Mouse (Mus musculus) spleen, adult 2 months (tissue): ENCODE measurements around the gene Ffar2. TPM values are rescaled to one million over a fixed set of nuclear protein-coding genes. Genes with fewer than 3 reads are reported as not detected.

ENCODE experiments used
- DNase-seq, 2 experiments: peaks; one replicate each; pipeline versions ENCODE4 v3.0.0 to v3.0.0-alpha.2; 2012 to 2021; ENCODE audit warnings: low spot score in 2 of 2, low read depth in 1 of 2
- H3K27ac ChIP-seq: fragments of 200-500 bp; 2 replicates; pipeline ENCODE4 v1.5.1; 2012; ENCODE audit warnings: low read length, inconsistent platforms; ENCODE audit not compliant: insufficient read depth
- H3K27me3 ChIP-seq: fragments of 200-500 bp; 2 replicates; pipeline ENCODE4 v1.6.1; 2012; ENCODE audit warnings: mild to moderate bottlenecking, moderate library complexity, low read length, inconsistent platforms; ENCODE audit not compliant: control insufficient read depth, insufficient read depth
- H3K36me3 ChIP-seq: fragments of 200-500 bp; 2 replicates; pipeline ENCODE4 v1.6.1; 2012; ENCODE audit warnings: mild to moderate bottlenecking, low read length, inconsistent platforms; ENCODE audit not compliant: control insufficient read depth, insufficient read depth
- H3K4me1 ChIP-seq: fragments of 200-500 bp; 2 replicates; pipeline ENCODE4 v1.6.1; 2011; ENCODE audit warnings: inconsistent platforms; ENCODE audit not compliant: control insufficient read depth, insufficient read depth, insufficient read length
- H3K4me3 ChIP-seq: fragments of 200-500 bp; 2 replicates; pipeline ENCODE4 v1.5.1; 2011; ENCODE audit warnings: mild to moderate bottlenecking, inconsistent platforms; ENCODE audit not compliant: insufficient read depth, insufficient read length; ENCODE audit errors: extremely low read depth
- CTCF ChIP-seq: fragments of 200-500 bp; IDR thresholded peaks from 2 replicates; pipeline ENCODE4 v1.5.1; 2011; ENCODE audit warnings: mild to moderate bottlenecking, inconsistent platforms; ENCODE audit not compliant: insufficient read depth, insufficient read length, insufficient replicate concordance; ENCODE audit errors: extremely low read depth
- POLR2A ChIP-seq: fragments of 200-500 bp; IDR thresholded peaks from 2 replicates; pipeline ENCODE4 v1.6.1; 2011; ENCODE audit warnings: low read depth, low read length, inconsistent platforms
- WGBS: fragments of 180-500 bp; shearing (Covaris S2); methylation state at CpG from one replicate; pipeline ENCODE4 v1.1.7; 2018; 5-methylcytosine and 5-hydroxymethylcytosine counted together
- polyA plus RNA-seq: library from polyadenylated mRNA; depleted of rRNA; stranded (reverse); fragments of >200 nt; gene quantifications from 2 replicates; pipeline ENCODE4 v1.2.3, GENCODE M21; 2012

Ffar2 gene
- polyA plus RNA-seq, 1 experiment: 19.2 TPM

DNA sequence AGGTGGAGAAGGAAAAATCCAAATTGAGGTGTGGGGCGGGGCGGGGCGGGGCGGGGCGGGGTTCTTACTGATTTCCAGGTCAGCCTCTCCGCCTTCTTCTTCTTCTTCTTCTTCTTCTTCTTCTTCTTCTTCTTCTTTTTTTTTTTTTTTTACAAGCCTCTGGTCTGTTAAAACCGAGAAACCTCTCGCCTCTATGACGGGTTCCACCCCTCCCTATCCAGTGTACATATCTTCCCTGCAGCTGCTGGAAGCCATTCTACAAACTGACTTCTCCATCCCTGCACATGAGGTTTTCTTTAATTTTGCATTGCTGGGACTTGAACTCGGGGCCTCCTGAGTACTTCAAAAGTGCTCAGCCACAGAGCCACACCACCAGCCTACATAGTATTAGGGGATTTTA is 3.1 kb upstream of the Ffar2 start:
- no peaks in the 10 kb centered on the region for H3K36me3 ChIP-seq
- no peak for TF ChIP-seq CTCF
- TF ChIP-seq POLR2A: no peak
- DNase-seq: no peak
- no peak overlapping the region for H3K27ac ChIP-seq
- peaks cover 3% of the 10 kb centered on the region; the same call in 1 of the 2 replicates for H3K4me1 ChIP-seq
- no peak overlapping the region for H3K4me3 ChIP-seq
- H3K27me3 ChIP-seq: no peaks in the 10 kb centered on the region
- 85% methylated on average over 10 of the region's 10 CpGs for WGBS

DNA sequence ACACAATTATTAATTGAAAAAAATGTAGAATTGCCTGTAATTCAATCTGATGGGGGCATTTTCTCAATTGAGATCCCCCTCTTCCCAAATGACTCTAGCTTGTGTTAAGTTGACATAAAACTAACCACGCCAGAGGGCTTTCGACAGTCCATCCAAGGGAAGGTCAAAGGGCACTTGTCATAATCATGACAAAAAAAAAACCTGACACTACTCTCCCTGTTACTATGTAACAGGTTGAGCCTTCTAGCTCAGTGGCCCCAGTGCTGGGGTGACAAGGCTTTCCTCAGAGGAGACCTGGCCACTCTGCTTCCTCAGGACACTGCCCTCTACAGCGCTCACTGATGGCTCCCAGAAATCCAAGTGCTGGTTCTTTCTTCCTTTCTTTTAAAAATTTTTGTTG is 731 bp upstream of the Ffar2 start:
- Histone ChIP-seq H3K4me1 (peaks cover 21% of the 10 kb centered on the region), H3K36me3 (no peaks in the 10 kb centered on the region), H3K27ac (no peak overlapping the region), H3K4me3 (no peak overlapping the region), H3K27me3 (no peaks in the 10 kb centered on the region)
- TF ChIP-seq CTCF (no peak), POLR2A (no peak)
- WGBS: 91% methylated on average over 3 of the region's 3 CpGs
- no peak for DNase-seq

DNA sequence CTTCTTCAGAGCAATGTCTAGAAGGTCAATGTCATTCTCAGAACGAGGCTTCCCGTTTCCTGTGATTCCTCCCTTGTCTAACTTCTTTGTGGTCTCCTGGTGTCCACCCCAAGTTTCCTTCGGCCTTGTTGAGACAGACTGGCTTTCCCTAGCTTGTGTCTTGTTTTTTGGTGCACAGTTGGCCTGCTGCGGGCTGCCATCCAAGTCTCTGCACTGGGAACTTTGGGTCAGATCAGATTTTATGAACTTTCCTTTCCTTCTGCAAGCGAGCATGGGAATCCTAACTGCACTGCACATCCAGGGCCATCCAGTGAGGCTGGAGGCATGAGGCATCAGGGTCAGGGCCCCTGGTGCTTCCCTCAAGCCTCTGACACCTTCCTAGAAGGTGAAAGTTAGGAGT is 2.0 kb downstream of the Ffar2 start:
- Histone ChIP-seq H3K27ac (peak overlapping the region; percentile 54), H3K27me3 (no peaks in the 10 kb centered on the region), H3K4me3 (no peak overlapping the region), H3K4me1 (peaks cover 24% of the 10 kb centered on the region), H3K36me3 (no peaks in the 10 kb centered on the region)
- 35% methylated on average over 5 of the region's 5 CpGs for WGBS
- DNase-seq: no peak
- TF ChIP-seq POLR2A: no peak
- TF ChIP-seq CTCF: no peak

DNA sequence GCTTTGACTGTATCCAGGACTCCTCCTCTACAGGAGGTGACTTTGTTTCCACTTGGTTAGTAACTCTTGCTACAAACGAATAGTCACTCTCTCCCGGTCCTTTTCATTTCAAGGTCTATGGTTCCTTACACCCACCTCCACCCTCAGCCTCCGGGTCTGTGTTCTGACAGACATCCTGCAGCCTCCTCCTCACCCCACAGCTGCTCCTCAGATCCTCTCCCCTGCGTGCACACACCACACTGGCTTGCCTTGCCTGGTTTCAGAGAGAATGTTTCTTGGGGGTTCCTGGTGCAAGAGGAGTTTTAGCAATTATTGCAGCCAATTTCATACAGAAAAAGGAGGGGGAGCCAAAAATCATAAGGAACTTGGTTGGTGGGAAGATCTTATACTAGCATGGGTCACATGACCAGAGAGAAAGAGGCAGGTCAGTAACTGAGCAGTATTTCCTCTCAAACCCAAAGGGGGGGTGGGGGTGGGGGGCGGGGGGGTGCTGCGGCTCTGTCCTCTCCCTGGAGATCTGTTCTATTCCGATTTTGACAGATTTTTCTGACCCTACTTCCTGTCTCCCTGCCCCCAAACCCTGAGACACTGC is 2.6 kb downstream of the Ffar2 start:
- TF ChIP-seq POLR2A: no peak
- TF ChIP-seq CTCF: no peak
- Histone ChIP-seq H3K27me3 (no peaks in the 10 kb centered on the region), H3K4me3 (peak overlapping the region; percentile 37), H3K4me1 (peaks cover 24% of the 10 kb centered on the region), H3K27ac (peak overlapping the region; percentile 54), H3K36me3 (no peaks in the 10 kb centered on the region)
- WGBS: 1% methylated on average over 7 of the region's 7 CpGs
- DNase-seq: no peak

DNA sequence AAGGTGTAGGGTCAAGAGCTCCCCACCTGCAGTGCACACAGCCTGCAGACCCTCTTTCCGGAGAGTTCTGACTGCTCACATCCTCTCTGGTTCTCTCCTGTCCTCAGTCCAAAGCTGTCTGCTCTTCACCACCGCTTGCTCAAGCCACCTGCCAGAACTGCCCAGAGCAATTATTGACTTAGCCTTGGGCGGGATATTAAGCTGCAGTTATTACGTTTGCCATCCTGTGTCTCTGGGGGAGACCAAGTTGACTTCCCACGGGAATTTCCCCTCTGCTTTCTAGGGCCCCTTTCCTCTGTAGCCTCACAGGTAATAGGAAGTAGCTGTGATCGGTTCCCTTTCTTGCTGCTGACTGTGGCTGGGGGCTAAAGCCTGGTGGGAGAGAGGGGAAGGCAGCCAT is 3.4 kb downstream of the Ffar2 start:
- 8% methylated on average over 6 of the region's 6 CpGs for WGBS
- TF ChIP-seq POLR2A (no peak), CTCF (no peak)
- Histone ChIP-seq H3K4me3 (peak overlapping the region; percentile 37), H3K27ac (peak overlapping the region; percentile 40; the same call in 1 of the 2 replicates), H3K36me3 (no peaks in the 10 kb centered on the region), H3K4me1 (peaks cover 24% of the 10 kb centered on the region), H3K27me3 (no peaks in the 10 kb centered on the region)
- no peak for DNase-seq

DNA sequence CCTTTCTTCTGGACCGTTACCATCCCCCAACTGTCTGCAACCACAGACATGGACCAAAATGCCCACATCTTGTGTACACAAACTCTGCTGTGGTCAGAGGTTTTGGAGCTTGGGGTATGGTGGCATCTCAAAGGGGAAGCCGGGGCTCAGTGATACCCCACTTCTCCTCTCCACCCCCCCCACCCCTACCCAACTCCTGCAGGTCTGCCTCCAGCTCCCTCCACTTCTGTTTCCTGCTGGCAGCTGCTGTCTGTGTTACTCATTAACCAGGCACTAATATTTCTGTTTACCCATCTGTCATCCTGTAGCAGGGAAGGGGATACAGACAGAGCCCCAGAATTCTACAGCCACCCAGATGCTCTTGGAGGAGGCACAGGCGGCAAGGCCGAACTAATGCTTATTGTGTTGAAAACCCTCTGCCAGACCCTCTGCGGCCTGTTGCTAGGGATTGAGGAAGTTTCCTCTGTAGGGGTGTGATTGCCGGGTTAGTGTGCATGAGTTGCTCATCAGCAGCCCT is 11.2 kb downstream of the Ffar2 start:
- H3K4me1 ChIP-seq: peaks cover 5% of the 10 kb centered on the region; the same call in 1 of the 2 replicates
- H3K4me3 ChIP-seq: no peak overlapping the region
- DNase-seq: no peak
- H3K36me3 ChIP-seq: no peaks in the 10 kb centered on the region
- H3K27me3 ChIP-seq: no peaks in the 10 kb centered on the region
- 37% methylated on average over 6 of the region's 6 CpGs for whole genome bisulfite sequencing
- H3K27ac ChIP-seq: 0 out of 2 replicates have a peak overlapping the region, but pooled peaks have one; percentile 19
- TF ChIP-seq POLR2A: no peak
- no peak for TF ChIP-seq CTCF

DNA sequence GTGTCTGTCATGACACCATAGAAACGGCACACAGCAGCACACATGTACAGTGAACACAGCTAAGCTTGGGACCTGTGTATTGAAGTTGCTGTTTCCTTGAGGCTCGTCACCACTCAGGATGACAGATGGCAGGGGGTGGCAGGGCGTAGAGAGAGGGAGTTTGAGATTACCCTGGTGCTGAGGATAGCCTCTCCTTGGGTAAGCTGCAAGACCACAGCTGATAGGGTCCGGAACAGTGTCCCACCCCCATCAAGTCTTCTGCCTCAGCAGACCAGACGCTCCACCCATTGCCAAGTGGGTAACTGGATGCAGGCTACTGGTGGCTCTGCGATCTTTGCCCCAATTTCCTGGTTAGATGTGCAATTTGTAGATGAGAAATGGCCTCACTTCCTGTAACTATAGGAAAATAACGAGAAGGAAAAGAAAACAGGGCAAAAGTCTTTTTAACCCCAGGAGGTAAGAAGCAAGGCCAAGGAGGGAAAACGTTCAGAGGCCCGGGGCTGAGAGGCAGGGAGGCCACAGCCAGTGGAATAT is 11.8 kb downstream of the Ffar2 start:
- DNase-seq: no peak
- H3K36me3 ChIP-seq: no peaks in the 10 kb centered on the region
- WGBS: 19% methylated on average over 9 of the region's 9 CpGs
- H3K27me3 ChIP-seq: no peaks in the 10 kb centered on the region
- peaks cover 5% of the 10 kb centered on the region; the same call in 1 of the 2 replicates for H3K4me1 ChIP-seq
- TF ChIP-seq CTCF: no peak
- no peak for TF ChIP-seq POLR2A
- H3K4me3 ChIP-seq: no peak overlapping the region
- 0 out of 2 replicates have a peak overlapping the region, but pooled peaks have one; percentile 4 for H3K27ac ChIP-seq
